Comparison of ENCODE assay signal across 10 mouse cellular contexts in genomic region chr1:126484664-126485087, GRCm38 (mm10).
DNase-seq lines count a peak whose midpoint lies in the region; ATAC-seq lines count a peak whose summit lies in the region.
"Had no signal": no experiment of that assay in that cellular context is flagged by ENCODE, and none has a peak within 500 bp of the region (broad histone marks: within the 10 kb centered on the region; RNA-seq: fewer than 3 reads in every experiment).

No protein-coding gene starts in this region.

- peak; percentile 81 to 91 for DNase-seq in heart, adult 18-20 months
- peak; percentile 22 for DNase-seq in right cerebral cortex, postnatal 14 days
- DNase-seq in right cerebral cortex, adult 2 months (ENCODE audit: low spot score in 2 of 2) = no peak
- DNase-seq in lung, postnatal 25 days (ENCODE audit: low spot score) = peak; percentile 70
- no peak for DNase-seq in spleen, postnatal 4 days (ENCODE audit: low spot score in 2 of 2)

- no peaks in the 10 kb centered on the region for H3K9me3 ChIP-seq in heart, embryonic 11.5 days (replicated peaks; ENCODE audit: control insufficient read depth, low read length)
- H3K9me3 ChIP-seq in heart, embryonic 15.5 days (replicated peaks) = no peaks in the 10 kb centered on the region
- H3K9me3 ChIP-seq: limb, embryonic 12.5 days had no signal

- H3K4me2 ChIP-seq in heart, embryonic 11.5 days = no peak overlapping the region
- H3K4me2 ChIP-seq in heart, embryonic 15.5 days = no peak overlapping the region
- H3K4me2 ChIP-seq: limb, embryonic 12.5 days had no signal

- no peak overlapping the region for H3K27ac ChIP-seq in heart, embryonic 11.5 days (ENCODE audit: low read depth, low read length)
- no peak overlapping the region for H3K27ac ChIP-seq in heart, embryonic 15.5 days
- H3K27ac ChIP-seq: limb, embryonic 12.5 days had no signal

- H3K4me1 ChIP-seq in heart, embryonic 11.5 days (ENCODE audit: control insufficient read depth, insufficient read depth, low read length) = no peaks in the 10 kb centered on the region
- H3K4me1 ChIP-seq in heart, embryonic 15.5 days (replicated peaks) = peaks cover 13% of the 10 kb centered on the region
- H3K4me1 ChIP-seq: limb, embryonic 12.5 days had no signal

- no peak overlapping the region for H3K4me3 ChIP-seq in heart, embryonic 11.5 days (ENCODE audit: low read depth, low read length)
- H3K4me3 ChIP-seq in heart, embryonic 15.5 days = no peak overlapping the region
- H3K4me3 ChIP-seq: limb, embryonic 12.5 days had no signal

- ATAC-seq in heart, embryonic 11.5 days (replicated peaks; ENCODE audit: insufficient number of reproducible peaks, low FRiP score, low TSS enrichment) = no peak
- ATAC-seq in heart, embryonic 15.5 days (replicated peaks; ENCODE audit: insufficient number of reproducible peaks, insufficient read depth, low FRiP score, low read depth) = 0 out of 2 replicates have a peak, but pooled peaks have one; percentile 58
- ATAC-seq in erythroblast, adult 5-6 weeks (replicated peaks; ENCODE audit: low FRiP score, poor library complexity, severe bottlenecking) = no peak

- 80% methylated on average over 6 of the region's 6 CpGs for WGBS in heart, embryonic 11.5 days (ENCODE audit: insufficient replicate concordance)
- WGBS in heart, embryonic 15.5 days = 74% methylated on average over 6 of the region's 6 CpGs

- H3K9ac ChIP-seq in heart, embryonic 11.5 days (ENCODE audit: low read depth, low read length) = no peak overlapping the region
- no peak overlapping the region for H3K9ac ChIP-seq in heart, embryonic 15.5 days
- H3K9ac ChIP-seq: limb, embryonic 12.5 days had no signal

- no peaks in the 10 kb centered on the region for H3K27me3 ChIP-seq in heart, embryonic 11.5 days (ENCODE audit: control insufficient read depth, insufficient read depth, low read length)
- H3K27me3 ChIP-seq in heart, embryonic 15.5 days = no peaks in the 10 kb centered on the region
- H3K27me3 ChIP-seq: limb, embryonic 12.5 days had no signal

- no peaks in the 10 kb centered on the region for H3K36me3 ChIP-seq in heart, embryonic 11.5 days (ENCODE audit: control insufficient read depth, insufficient read depth, low read length)
- H3K36me3 ChIP-seq in heart, embryonic 15.5 days = no peaks in the 10 kb centered on the region
- H3K36me3 ChIP-seq: G1E; limb, embryonic 12.5 days had no signal

Comparison
In these comparisons a context has a peak if more than half of its experiments do, and no peak if none do; other contexts are left out.
1. DNase-seq: peak in heart, adult 18-20 months (2 of 2), right cerebral cortex, postnatal 14 days (single experiment) and lung, postnatal 25 days (single experiment); none in right cerebral cortex, adult 2 months (0 of 2) and spleen, postnatal 4 days (0 of 2).